Mouse (Mus musculus): ENCODE data around the gene Hbb-bs.
"Not testable (repeated sequence)": the region's sequence is repeated elsewhere in the genome, so short reads cannot be mapped to it uniquely, and the experiment has no call there.

The Hbb-bs gene

GRCm38 (mm10) chr7:103811223-103811845 is 16.6 kb downstream of the Hbb-bs start:
- no peak for DNase-seq (ENCODE audit: inconsistent age in 2 of 2, low spot score in 1 of 2)

GRCm38 (mm10) chr7:103810746-103811145 is 17.1 kb downstream of the Hbb-bs start:
- no peak for DNase-seq (ENCODE audit: inconsistent age in 2 of 2, low spot score in 1 of 2)

DNA sequence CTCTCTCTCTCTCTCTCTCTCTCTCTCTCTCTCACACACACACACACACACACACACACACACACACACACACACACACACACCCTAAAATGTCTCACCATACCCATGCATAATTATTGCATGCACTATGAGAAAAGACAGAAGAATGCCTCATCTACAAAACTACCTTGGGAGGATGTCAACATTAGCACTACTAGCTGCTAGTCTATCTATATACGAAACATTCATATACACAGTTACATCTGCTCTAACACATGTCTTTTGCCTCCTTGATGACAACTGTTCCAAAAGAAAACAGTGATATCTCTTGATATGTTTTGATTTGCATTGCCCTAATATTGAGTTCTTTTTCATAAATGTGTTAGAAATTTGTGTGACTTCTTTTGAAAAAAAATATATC is 17.6 kb downstream of the Hbb-bs start:
- DNase-seq (ENCODE audit: inconsistent age in 2 of 2, low spot score in 1 of 2) = no peak

- no peak for DNase-seq (ENCODE audit: inconsistent age in 2 of 2, low spot score in 1 of 2)
Observed at GRCm38 (mm10) chr7:103809801-103810155, 18.1 kb downstream of the Hbb-bs start.

GRCm38 (mm10) chr7:103808971-103809800 is 18.7 kb downstream of the Hbb-bs start:
- DNase-seq (ENCODE audit: inconsistent age in 2 of 2, low spot score in 1 of 2) = no peak

DNA sequence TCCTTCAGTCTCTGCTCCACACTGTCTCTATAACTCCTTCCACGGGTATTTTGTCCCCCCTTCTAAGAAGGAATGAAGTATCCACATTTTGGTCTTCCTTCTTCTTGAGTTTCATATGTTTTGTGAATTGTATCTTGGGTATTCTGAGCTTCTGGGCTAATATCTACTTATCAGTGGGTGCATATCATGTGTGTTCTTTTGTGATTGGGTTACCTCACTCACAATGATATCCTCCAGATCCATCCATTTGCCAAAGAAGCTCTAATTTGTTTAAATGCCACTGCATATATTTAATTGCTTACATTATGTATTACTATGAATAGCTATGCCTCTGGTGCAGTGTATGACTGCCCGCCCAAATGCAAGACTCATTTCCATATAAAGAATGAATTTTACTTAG is 19.8 kb downstream of the Hbb-bs start:
- DNase-seq (ENCODE audit: inconsistent age in 2 of 2, low spot score in 1 of 2) = not testable (repeated sequence)

- peak; percentile 4 to 66 for DNase-seq (ENCODE audit: inconsistent age in 2 of 2, low spot score in 1 of 2)
Observed at GRCm38 (mm10) chr7:103806856-103807255, 21.0 kb downstream of the Hbb-bs start.

- no peak for DNase-seq (ENCODE audit: inconsistent age in 2 of 2, low spot score in 1 of 2)
Observed at GRCm38 (mm10) chr7:103792669-103793388, 35.1 kb downstream of the Hbb-bs start.

- no peak for DNase-seq (ENCODE audit: inconsistent age in 2 of 2, low spot score in 1 of 2)
Observed at GRCm38 (mm10) chr7:103791721-103792120, 36.2 kb downstream of the Hbb-bs start, which contains the start of gene Olfr67. Gene Olfr67, minus strand, starts transcription at chr7:103791821.

DNA sequence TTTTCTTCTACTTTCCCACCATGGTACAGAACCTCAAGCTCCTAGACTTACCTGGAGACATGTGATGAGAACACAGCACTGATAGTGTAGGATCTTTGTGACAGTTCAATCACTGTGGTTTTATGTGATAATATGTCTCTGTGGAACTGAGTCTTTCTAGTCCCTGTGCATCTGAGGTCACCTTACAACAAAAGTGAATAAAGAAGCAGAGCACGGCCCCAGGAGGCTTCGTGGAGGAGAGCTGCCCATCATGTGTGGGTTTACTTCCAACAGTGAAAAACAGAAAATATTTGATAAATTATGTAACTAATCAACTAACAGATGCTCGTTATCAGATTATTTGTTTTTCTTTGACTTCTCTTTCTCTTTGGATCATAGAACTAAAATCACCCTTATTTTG is 48.3 kb downstream of the Hbb-bs start, which contains the start of gene Olfr68:
Gene Olfr68, minus strand, starts transcription at position 101 of the 400 bp plus-strand sequence.
- no peak for DNase-seq (ENCODE audit: inconsistent age in 2 of 2, low spot score in 1 of 2)

- not testable (repeated sequence) for DNase-seq (ENCODE audit: inconsistent age in 2 of 2, low spot score in 1 of 2)
Observed at GRCm38 (mm10) chr7:103777652-103778051, 50.2 kb downstream of the Hbb-bs start.

Data from adrenal gland, adult (tissue).